In genomic region chr2:179582966-179583365, GRCm38 (mm10) we compare ENCODE assay signal across 19 mouse cellular contexts.
A peak's percentile ranks its signal among the peaks of the same experiment; 100 is the strongest.
DNase-seq lines count a peak whose midpoint lies in the region; ATAC-seq and TF ChIP-seq lines count a peak whose summit lies in the region.
"Had no signal": no experiment of that assay in that cellular context is flagged by ENCODE, and none has a peak within 500 bp of the region (broad histone marks: within the 10 kb centered on the region; RNA-seq: fewer than 3 reads in every experiment).

No protein-coding gene starts in this region.

- TF ChIP-seq POLR2A in brain, embryonic 14.5 days (IDR thresholded peaks at IDR 0.05; ENCODE audit: borderline replicate concordance, extremely low read depth, insufficient read depth, insufficient read length, poor library complexity, severe bottlenecking): no peak

- no peak for TF ChIP-seq CTCF in brain, embryonic 14.5 days (IDR thresholded peaks at IDR 0.05; ENCODE audit: borderline replicate concordance, extremely low read depth, insufficient read depth, insufficient read length)

- 56% methylated on average over 16 of the region's 16 CpGs for WGBS in heart, embryonic 14.5 days
- 50% methylated on average over 16 of the region's 16 CpGs for WGBS in forebrain, embryonic 16.5 days
- 58% methylated on average over 16 of the region's 16 CpGs for WGBS in midbrain, embryonic 14.5 days

- H3K27ac ChIP-seq in heart, embryonic 14.5 days (replicated peaks in 1 of 2; ENCODE audit: control insufficient read depth in 1 of 2, insufficient read depth in 1 of 2, low read depth in 2 of 2, low read length in 2 of 2): no peak overlapping the region
- peak overlapping the region; percentile 26; the same call in 1 of the 2 replicates for H3K27ac ChIP-seq in forebrain, embryonic 16.5 days (ENCODE audit: low read length)
- peak overlapping the region; percentile 66 for H3K27ac ChIP-seq in midbrain, embryonic 14.5 days (replicated peaks; ENCODE audit: low read depth, low read length)
- H3K27ac ChIP-seq: embryonic facial prominence, embryonic 12.5 days; kidney, postnatal 0 days; layer of hippocampus, adult 2 months; macrophage had no signal

- no peak overlapping the region for H3K4me3 ChIP-seq in heart, embryonic 14.5 days (ENCODE audit: control insufficient read depth in 1 of 2, insufficient read depth in 1 of 2, low read depth in 1 of 2, low read length in 2 of 2)
- H3K4me3 ChIP-seq in forebrain, embryonic 16.5 days (replicated peaks; ENCODE audit: low read length): no peak overlapping the region
- no peak overlapping the region for H3K4me3 ChIP-seq in midbrain, embryonic 14.5 days (replicated peaks; ENCODE audit: low read depth, low read length)
- H3K4me3 ChIP-seq: embryonic facial prominence, embryonic 12.5 days; layer of hippocampus, adult 2 months had no signal

- no peak for ATAC-seq in heart, embryonic 14.5 days (ENCODE audit: insufficient number of reproducible peaks, insufficient read depth, low FRiP score, low read depth)
- no peak for ATAC-seq in forebrain, embryonic 16.5 days
- no peak for ATAC-seq in midbrain, embryonic 14.5 days (ENCODE audit: low FRiP score, low TSS enrichment)
- ATAC-seq: intestine, postnatal 0 days had no signal

- H3K36me3 ChIP-seq in heart, embryonic 14.5 days (ENCODE audit: control insufficient read depth, insufficient read depth, low read length): no peaks in the 10 kb centered on the region
- H3K36me3 ChIP-seq in forebrain, embryonic 16.5 days (ENCODE audit: control insufficient read depth, insufficient read depth): no peaks in the 10 kb centered on the region
- no peaks in the 10 kb centered on the region for H3K36me3 ChIP-seq in midbrain, embryonic 14.5 days (ENCODE audit: control insufficient read depth, insufficient read depth, low read length)
- H3K36me3 ChIP-seq: embryonic facial prominence, embryonic 12.5 days had no signal

- DNase-seq in heart, adult 8-10 months (ENCODE audit: low spot score): no peak
- DNase-seq in brain, embryonic 14.5 days (ENCODE audit: low read depth): peak; percentile 72
- DNase-seq in midbrain, embryonic 14.5 days: peak; percentile 64
- DNase-seq in natural killer cell, adult 2 months (ENCODE audit: low spot score in 2 of 2): no peak
- DNase-seq in adrenal gland, postnatal 36 days: no peak
- DNase-seq: adrenal gland, postnatal 14 days; cerebellum, adult 8-10 months; heart, postnatal 4 days; lung, embryonic 14.5 days; retina, postnatal 1 day; thymus, postnatal 4 days had no signal

- H3K9me3 ChIP-seq in heart, embryonic 14.5 days (ENCODE audit: control insufficient read depth, low read length): no peaks in the 10 kb centered on the region
- H3K9me3 ChIP-seq in forebrain, embryonic 16.5 days (ENCODE audit: control insufficient read depth, low read length): no peaks in the 10 kb centered on the region
- no peaks in the 10 kb centered on the region for H3K9me3 ChIP-seq in midbrain, embryonic 14.5 days (ENCODE audit: control insufficient read depth, low read length)
- H3K9me3 ChIP-seq: embryonic facial prominence, embryonic 12.5 days had no signal

- no peaks in the 10 kb centered on the region for H3K27me3 ChIP-seq in heart, embryonic 14.5 days (ENCODE audit: control insufficient read depth, insufficient read depth, low read length)
- no peaks in the 10 kb centered on the region for H3K27me3 ChIP-seq in forebrain, embryonic 16.5 days (replicated peaks; ENCODE audit: control insufficient read depth, insufficient read depth, low read length)
- no peaks in the 10 kb centered on the region for H3K27me3 ChIP-seq in midbrain, embryonic 14.5 days (ENCODE audit: control insufficient read depth, insufficient read depth, low read length)

- no peaks in the 10 kb centered on the region; a peak in 1 of 4 replicates for H3K4me1 ChIP-seq in heart, embryonic 14.5 days (ENCODE audit: control insufficient read depth in 2 of 2, insufficient read depth in 2 of 2, low read length in 2 of 2)
- peaks cover 48% of the 10 kb centered on the region for H3K4me1 ChIP-seq in forebrain, embryonic 16.5 days (replicated peaks; ENCODE audit: control insufficient read depth, insufficient read depth, low read length)
- H3K4me1 ChIP-seq in midbrain, embryonic 14.5 days (ENCODE audit: control insufficient read depth, insufficient read depth, low read length): peaks cover 18% of the 10 kb centered on the region

- H3K9ac ChIP-seq in heart, embryonic 14.5 days (ENCODE audit: low read length): no peak overlapping the region
- H3K9ac ChIP-seq in forebrain, embryonic 16.5 days (replicated peaks; ENCODE audit: low read depth, low read length): 0 out of 2 replicates have a peak overlapping the region, but pooled peaks have one; percentile 8
- H3K9ac ChIP-seq in midbrain, embryonic 14.5 days (replicated peaks; ENCODE audit: low read length): no peak overlapping the region
- H3K9ac ChIP-seq: embryonic facial prominence, embryonic 12.5 days; lung, embryonic 14.5 days had no signal

- peak overlapping the region; percentile 23; the same call in 1 of the 2 replicates for H3K4me2 ChIP-seq in heart, embryonic 14.5 days (ENCODE audit: low read length)
- peak overlapping the region; percentile 16 for H3K4me2 ChIP-seq in forebrain, embryonic 16.5 days (ENCODE audit: low read length)
- peak overlapping the region; percentile 25 for H3K4me2 ChIP-seq in midbrain, embryonic 14.5 days (ENCODE audit: low read length)
- H3K4me2 ChIP-seq: embryonic facial prominence, embryonic 12.5 days; liver, embryonic 11.5 days; lung, embryonic 14.5 days had no signal

Comparison
In these comparisons a context has a peak if more than half of its experiments do, and no peak if none do; other contexts are left out.
1. H3K27ac ChIP-seq: peak in forebrain, embryonic 16.5 days (single experiment) and midbrain, embryonic 14.5 days (single experiment); none in heart, embryonic 14.5 days (0 of 2).
2. DNase-seq: peak in brain, embryonic 14.5 days (single experiment) and midbrain, embryonic 14.5 days (single experiment); none in heart, adult 8-10 months (single experiment), natural killer cell, adult 2 months (0 of 2) and adrenal gland, postnatal 36 days (0 of 2).
3. Peak in every context shown above with its lines, with median percentiles within 50 percentile points of each other: H3K4me2 ChIP-seq.